Mouse (Mus musculus) megakaryocyte progenitor cell, adult 5-6 weeks (primary cell): ENCODE measurements around the gene Kcna1. TPM values are rescaled to one million over a fixed set of nuclear protein-coding genes. Genes with fewer than 3 reads are reported as not detected.

ENCODE experiments used
- ATAC-seq: replicated peaks from 2 replicates; pipeline ENCODE4 v1.8.0; 2016; ENCODE audit warnings: mild to moderate bottlenecking, moderate TSS enrichment, inconsistent platforms; ENCODE audit not compliant: poor library complexity
- total RNA-seq, 2 experiments: library from RNA; stranded (forward) in 1 of 2; stranded (reverse) in 1 of 2; fragments of 157-497, 149-512 nt in 1 of 2; fragments of 200-1000 nt in 1 of 2; gene quantifications; 2 replicates each; pipeline versions ENCODE4 v1.2.3 to v1.2.4; 2015 to 2017

The Kcna1 gene
- not detected in 2 replicates for total RNA-seq (2015)
- not detected in 2 replicates for total RNA-seq (2017)

- ATAC-seq: no peak
Measured at GRCm38 (mm10) chr6:126646381-126646780, at the start of gene Kcna1. TSS of gene Kcna1 (minus strand) at chr6:126646384.

- ATAC-seq: no peak
Measured at GRCm38 (mm10) chr6:126687120-126687519, 40.9 kb upstream of the Kcna1 start.

- ATAC-seq: no peak
Measured at GRCm38 (mm10) chr6:126685135-126685534, 39.0 kb upstream of the Kcna1 start.

- ATAC-seq: no peak
Measured at GRCm38 (mm10) chr6:126678961-126679360, 32.8 kb upstream of the Kcna1 start.

GRCm38 (mm10) chr6:126667001-126667400, 20.8 kb upstream of the Kcna1 start:
- ATAC-seq: no peak

- no peak for ATAC-seq
Measured at GRCm38 (mm10) chr6:126666091-126666490, 19.9 kb upstream of the Kcna1 start.

GRCm38 (mm10) chr6:126664569-126664968, 18.4 kb upstream of the Kcna1 start:
- no peak for ATAC-seq

GRCm38 (mm10) chr6:126657646-126658394, 11.6 kb upstream of the Kcna1 start:
- ATAC-seq: no peak

GRCm38 (mm10) chr6:126653561-126653960, 7.4 kb upstream of the Kcna1 start:
- ATAC-seq: no peak

- ATAC-seq: no peak
Measured at GRCm38 (mm10) chr6:126645644-126646358, 383 bp downstream of the Kcna1 start.

GRCm38 (mm10) chr6:126645044-126645541, 1.1 kb downstream of the Kcna1 start:
- ATAC-seq: no peak

GRCm38 (mm10) chr6:126644181-126645043, 1.8 kb downstream of the Kcna1 start:
- ATAC-seq: peak; percentile 31; the same call in 1 of the 2 replicates

GRCm38 (mm10) chr6:126643341-126644055, 2.7 kb downstream of the Kcna1 start:
- no peak for ATAC-seq

- no peak for ATAC-seq
Measured at GRCm38 (mm10) chr6:126642856-126643321, 3.3 kb downstream of the Kcna1 start.

- no peak for ATAC-seq
Measured at GRCm38 (mm10) chr6:126628451-126628850, 17.7 kb downstream of the Kcna1 start.

GRCm38 (mm10) chr6:126618455-126618854, 27.7 kb downstream of the Kcna1 start:
- ATAC-seq: no peak

GRCm38 (mm10) chr6:126610746-126611145, 35.4 kb downstream of the Kcna1 start:
- no peak for ATAC-seq

GRCm38 (mm10) chr6:126609193-126609947, 36.8 kb downstream of the Kcna1 start:
- no peak for ATAC-seq

- ATAC-seq: no peak
Measured at GRCm38 (mm10) chr6:126601843-126602326, 44.3 kb downstream of the Kcna1 start.
